Mouse (Mus musculus) CH12.LX (cell line): Measurements from ENCODE around the gene Rfxank.

Source experiments
- CTCF ChIP-seq, 2 experiments: IDR thresholded peaks in 1 of 2; conservative IDR thresholded peaks in 1 of 2; 2 replicates each; pipeline ENCODE4 v1.5.1; 2011 to 2012; ENCODE audit warnings: low read depth in 2 of 2, low read length in 2 of 2, improper control_type of control experiment in 1 of 2, inconsistent platforms in 1 of 2, mild to moderate bottlenecking in 1 of 2, moderate library complexity in 1 of 2
- EP300 ChIP-seq: IDR thresholded peaks from 2 replicates; pipeline ENCODE4 v1.6.1; 2011; ENCODE audit warnings: low read length, improper control_type of control experiment
- ETS1 ChIP-seq: conservative IDR thresholded peaks from 2 replicates; pipeline ENCODE4 v1.6.1; 2012; ENCODE audit warnings: low read depth, mild to moderate bottlenecking, inconsistent platforms, low read length, improper control_type of control experiment, moderate library complexity
- JUN ChIP-seq: IDR thresholded peaks from 2 replicates; pipeline ENCODE4 v1.6.1; 2011; ENCODE audit warnings: low read depth, mild to moderate bottlenecking, low read length, improper control_type of control experiment, moderate library complexity; ENCODE audit not compliant: insufficient read depth
- KAT2A ChIP-seq: IDR thresholded peaks from 2 replicates; pipeline ENCODE4 v1.6.1; 2012; ENCODE audit warnings: low read length, improper control_type of control experiment, inconsistent platforms; ENCODE audit not compliant: insufficient replicate concordance
- POLR2A ChIP-seq: IDR thresholded peaks from 2 replicates; pipeline ENCODE4 v1.6.1; 2011; ENCODE audit warnings: low read depth, mild to moderate bottlenecking, improper control_type of control experiment, low read length
- ZC3H11A ChIP-seq: IDR thresholded peaks from 2 replicates; pipeline ENCODE4 v1.6.1; 2012; ENCODE audit warnings: low read depth, mild to moderate bottlenecking, inconsistent platforms, low read length, improper control_type of control experiment

DNA sequence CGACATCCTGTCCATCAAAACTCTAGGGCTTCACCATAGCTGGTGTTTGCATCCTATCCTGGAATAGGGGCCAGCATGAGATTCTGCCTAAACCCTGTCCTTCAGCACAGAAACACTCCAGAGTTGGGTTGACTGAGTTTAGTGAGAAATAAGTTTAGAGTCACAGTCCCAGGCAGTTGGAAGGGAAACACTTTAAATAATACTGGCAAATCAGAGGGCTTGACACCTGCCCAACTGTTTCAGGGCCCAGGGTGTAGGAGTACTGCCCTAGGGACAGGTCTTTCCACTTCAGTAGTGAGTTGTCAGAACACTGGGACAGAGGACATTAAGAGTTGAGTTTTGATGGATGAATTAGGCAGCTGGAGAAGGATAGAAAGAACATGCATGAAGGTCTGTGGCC lies 52.8 kb downstream of the Rfxank start:
- TF ChIP-seq ZC3H11A, result no peak
- no peak for TF ChIP-seq POLR2A
- no peak for TF ChIP-seq JUN
- no peak for TF ChIP-seq EP300
- TF ChIP-seq KAT2A, result no peak
- no peak for TF ChIP-seq CTCF (conservative IDR thresholded peaks at IDR 0.05 in 1 of 2, IDR thresholded peaks at IDR 0.05 in 1 of 2; ENCODE audit: low read depth in 2 of 2, low read length in 2 of 2)
- no peak for TF ChIP-seq ETS1
